Mouse (Mus musculus) sigmoid colon, adult 10 weeks (tissue): ENCODE measurements around the gene Gm4302. TPM values are rescaled to one million over a fixed set of nuclear protein-coding genes. Genes with fewer than 3 reads are reported as not detected.

Source experiments
- polyA plus RNA-seq: library from polyadenylated mRNA; stranded (reverse); fragments of 350-450 nt; fragmentation: Illumina TruSeq; extraction: RNeasy Lipid Tissue Mini Kit (QIAGEN cat#74804); gene quantifications from one replicate; pipeline ENCODE4 v1.2.3, GENCODE M21; 2014; ENCODE audit warnings: low read depth, low replicate concordance

Gene Gm4302
- not detected for polyA plus RNA-seq

DNA sequence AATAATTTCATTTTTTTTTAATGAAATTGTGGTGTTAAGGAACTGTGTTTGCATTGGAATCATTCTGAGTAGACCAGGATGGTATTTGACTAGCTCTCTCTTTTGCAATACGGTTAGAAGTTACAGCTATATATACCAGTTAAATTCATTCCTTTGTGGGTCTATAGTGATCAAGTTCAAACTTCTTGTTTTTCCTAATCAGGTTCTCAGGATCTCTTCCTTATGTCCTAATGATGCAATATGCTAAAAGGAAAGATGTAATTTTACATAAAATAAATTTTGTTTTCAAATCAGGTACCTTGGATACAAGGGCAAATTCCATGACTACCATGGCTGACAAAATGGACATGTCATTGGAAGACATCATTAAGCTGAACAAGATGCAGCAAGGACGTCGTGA, at the start of gene Gm4302:
TSS of gene Gm4302 (plus strand) at position 301 of the 400 bp plus-strand sequence.

GRCm38 (mm10) chr10:100335376-100335775, 5.3 kb upstream of the Gm4302 start, which contains the start of gene Gm4301:
Gm4301 (plus strand) TSS chr10:100335676.

DNA sequence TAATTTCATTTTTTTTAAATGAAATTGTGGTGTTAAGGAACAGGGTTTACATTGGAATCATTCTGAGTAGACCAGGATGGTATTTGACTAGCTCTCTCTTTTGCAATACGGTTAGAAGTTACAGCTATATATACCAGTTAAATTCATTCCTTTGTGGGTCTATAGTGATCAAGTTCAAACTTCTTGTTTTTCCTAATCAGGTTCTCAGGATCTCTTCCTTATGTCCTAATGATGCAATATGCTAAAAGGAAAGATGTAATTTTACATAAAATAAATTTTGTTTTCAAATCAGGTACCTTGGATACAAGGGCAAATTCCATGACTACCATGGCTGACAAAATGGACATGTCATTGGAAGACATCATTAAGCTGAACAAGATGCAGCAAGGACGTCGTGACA, 5.0 kb downstream of the Gm4302 start, which contains the start of gene Gm4303:
TSS of gene Gm4303 (plus strand) at position 301 of the 400 bp plus-strand sequence.

GRCm38 (mm10) chr10:100350793-100351192, 10.2 kb downstream of the Gm4302 start, which contains the start of gene Gm4305:
Gm4305 (plus strand) TSS chr10:100351093.

GRCm38 (mm10) chr10:100361038-100361437, 20.4 kb downstream of the Gm4302 start, which contains the start of gene Gm4307:
Gm4307 (plus strand) TSS chr10:100361338.

DNA sequence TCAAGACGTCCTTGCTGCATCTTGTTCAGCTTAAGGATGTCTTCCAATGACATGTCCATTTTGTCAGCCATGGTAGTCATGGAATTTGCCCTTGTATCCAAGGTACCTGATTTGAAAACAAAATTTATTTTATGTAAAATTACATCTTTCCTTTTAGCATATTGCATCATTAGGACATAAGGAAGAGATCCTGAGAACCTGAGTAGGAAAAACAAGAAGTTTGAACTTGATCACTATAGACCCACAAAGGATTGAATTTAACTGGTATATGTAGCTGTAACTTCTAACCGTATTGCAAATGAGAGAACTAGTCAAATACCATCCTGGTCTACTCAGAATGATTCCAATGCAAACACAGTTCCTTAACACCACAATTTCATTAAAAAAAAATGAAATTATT, 41.8 kb downstream of the Gm4302 start, which contains the start of gene Gm4312:
TSS of gene Gm4312 (minus strand) at position 101 of the 400 bp plus-strand sequence.

Other genes starting within 250 kb of the Gm4302 start
- gene Gm4301, start 5.2 kb upstream of the Gm4302 start, polyA plus RNA-seq, result not detected
- not detected for gene Gm4303, start 5.1 kb downstream of the Gm4302 start, polyA plus RNA-seq
- gene Gm4305, start 10.3 kb downstream of the Gm4302 start, polyA plus RNA-seq, result not detected
- gene Gm4307, start 20.5 kb downstream of the Gm4302 start, polyA plus RNA-seq, result not detected
- not detected for gene Gm4312, start 41.7 kb downstream of the Gm4302 start, polyA plus RNA-seq
- 51.3 TPM for gene Tmtc3, start 146.5 kb downstream of the Gm4302 start, polyA plus RNA-seq
- gene Cep290, start 146.7 kb downstream of the Gm4302 start, polyA plus RNA-seq, result 28.9 TPM
- gene 4930430F08Rik, start 249.6 kb downstream of the Gm4302 start, polyA plus RNA-seq, result 13.9 TPM
- gene 1700017N19Rik, start 249.6 kb downstream of the Gm4302 start, polyA plus RNA-seq, result not detected